Mouse (Mus musculus) left cerebral cortex, postnatal 10 days (tissue): Measurements from ENCODE around the gene Cacng5. TPM values are rescaled to one million over a fixed set of nuclear protein-coding genes. Genes with fewer than 3 reads are reported as not detected.

Experiments
- DNase-seq, 2 experiments: peaks; one replicate each; pipeline ENCODE4 v3.0.0; 2021 to 2022; ENCODE audit warnings: low spot score in 2 of 2, mixed read lengths in 1 of 2; ENCODE audit errors: extremely low spot score in 1 of 2
- intact Hi-C: fragments of 180-260 bp; cut with DNase I; formaldehyde crosslinking; loops from one replicate; pipeline ENCODE4 v1.15.1; 2025
- total RNA-seq, 2 experiments: library from RNA; stranded (reverse); gene quantifications; 2 replicates each; pipeline ENCODE4 v1.2.3; 2021

Cacng5 gene
- total RNA-seq = 10 to 100 TPM; 22.5 to 22.8 TPM

- peak in 1 of 2 experiments; percentile 53 for DNase-seq
- intact Hi-C loops = no loop called here
These were observed at the start of gene Cacng5 for GRCm38 (mm10) chr11:107914634-107915226. TSS of gene Cacng5 (minus strand) at chr11:107915055.

DNA sequence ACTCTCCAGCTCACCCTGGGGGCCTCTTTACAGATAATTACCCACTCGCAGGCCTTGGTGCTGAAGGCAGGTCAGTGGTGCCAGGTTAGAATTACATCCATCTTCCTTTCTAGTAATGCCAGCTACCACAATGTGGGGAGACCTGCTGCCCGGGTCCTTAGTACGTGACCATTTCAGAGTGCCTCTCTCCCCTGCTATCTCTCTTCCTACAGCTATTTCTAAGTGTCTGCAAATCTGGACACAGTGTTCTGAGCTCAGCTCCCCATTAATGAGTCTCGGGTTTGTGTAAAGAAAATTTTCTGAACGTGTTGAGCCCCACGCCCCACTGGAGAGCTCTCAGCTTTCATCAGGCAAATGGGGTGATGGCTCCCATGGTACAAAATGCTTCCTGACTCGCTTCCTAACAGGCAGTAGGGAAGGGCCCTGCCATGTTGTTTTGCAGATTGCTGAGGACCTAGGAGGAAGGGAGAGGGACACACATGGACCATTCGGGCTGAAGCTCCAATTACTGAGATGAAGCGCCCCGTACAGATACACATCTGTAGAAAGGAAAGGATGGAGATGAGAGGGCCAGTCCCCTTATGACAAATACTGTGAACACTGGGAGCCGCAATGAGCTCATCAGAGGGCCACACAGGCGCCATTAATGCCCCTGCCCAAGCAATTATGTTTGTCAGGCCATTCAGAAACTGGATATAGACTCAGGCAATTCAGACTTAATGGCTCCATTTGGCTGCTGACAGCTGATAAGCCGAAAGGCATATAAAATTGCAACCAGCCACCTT, 42.9 kb upstream of the Cacng5 start:
- DNase-seq = no peak
- intact Hi-C loops = no loop called here

GRCm38 (mm10) chr11:107955191-107956062, 40.6 kb upstream of the Cacng5 start:
- intact Hi-C loops = no loop called here
- no peak for DNase-seq

- intact Hi-C loops = no loop called here
- DNase-seq = no peak
These were observed 36.6 kb upstream of the Cacng5 start for GRCm38 (mm10) chr11:107951431-107951830.

- DNase-seq = no peak
- intact Hi-C loops = no loop called here
These were observed 35.8 kb upstream of the Cacng5 start for GRCm38 (mm10) chr11:107950658-107951057.

DNA sequence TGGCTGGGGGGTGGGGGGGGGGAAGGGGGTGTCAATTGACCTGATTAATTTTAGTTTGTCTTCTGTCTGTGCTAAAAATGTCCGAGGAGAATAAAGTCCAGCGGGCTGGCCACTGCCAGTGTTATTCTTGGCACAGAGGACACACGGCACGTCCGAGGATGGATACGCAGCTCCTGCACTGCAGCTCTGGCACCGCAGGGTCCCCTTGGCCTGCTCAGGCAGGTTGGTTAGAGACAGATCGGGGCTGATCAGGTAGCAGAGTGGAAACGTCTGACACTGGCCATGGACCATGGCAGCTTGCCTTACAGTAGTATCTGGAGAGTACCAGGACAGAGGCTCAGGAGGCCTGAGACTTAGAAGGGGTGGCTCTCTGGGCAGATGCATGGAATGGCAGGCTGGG, 35.4 kb upstream of the Cacng5 start:
- intact Hi-C loops = no loop called here
- no peak for DNase-seq

GRCm38 (mm10) chr11:107947951-107948350, 33.1 kb upstream of the Cacng5 start:
- intact Hi-C loops = no loop called here
- DNase-seq = no peak

- intact Hi-C loops = no loop called here
- no peak for DNase-seq
These were observed 32.0 kb upstream of the Cacng5 start for GRCm38 (mm10) chr11:107946823-107947222.

DNA sequence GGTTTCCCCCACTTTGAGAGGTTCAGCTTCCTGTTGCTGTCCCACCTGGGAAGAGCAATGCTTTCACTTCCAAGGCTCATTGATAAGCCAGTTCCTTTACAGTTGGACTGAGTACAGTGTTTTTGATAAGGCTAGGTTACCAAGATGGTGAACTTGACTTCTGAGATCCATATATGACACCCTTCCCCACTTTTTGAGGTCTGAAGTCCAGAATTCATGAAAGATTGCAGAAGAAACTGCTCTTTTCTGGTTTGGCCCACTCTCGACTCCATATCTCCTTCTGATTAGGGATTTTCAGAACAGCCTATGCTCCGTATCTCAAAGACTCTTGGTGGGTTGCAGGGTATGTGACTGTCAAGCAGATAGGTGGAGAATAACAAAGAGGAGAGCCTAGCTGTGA, 22.1 kb upstream of the Cacng5 start:
- DNase-seq = no peak
- intact Hi-C loops = no loop called here

- DNase-seq = no peak
- intact Hi-C loops = no loop called here
These were observed 16.9 kb upstream of the Cacng5 start for GRCm38 (mm10) chr11:107931721-107932120.

GRCm38 (mm10) chr11:107931288-107931687, 16.4 kb upstream of the Cacng5 start:
- intact Hi-C loops = no loop called here

DNA sequence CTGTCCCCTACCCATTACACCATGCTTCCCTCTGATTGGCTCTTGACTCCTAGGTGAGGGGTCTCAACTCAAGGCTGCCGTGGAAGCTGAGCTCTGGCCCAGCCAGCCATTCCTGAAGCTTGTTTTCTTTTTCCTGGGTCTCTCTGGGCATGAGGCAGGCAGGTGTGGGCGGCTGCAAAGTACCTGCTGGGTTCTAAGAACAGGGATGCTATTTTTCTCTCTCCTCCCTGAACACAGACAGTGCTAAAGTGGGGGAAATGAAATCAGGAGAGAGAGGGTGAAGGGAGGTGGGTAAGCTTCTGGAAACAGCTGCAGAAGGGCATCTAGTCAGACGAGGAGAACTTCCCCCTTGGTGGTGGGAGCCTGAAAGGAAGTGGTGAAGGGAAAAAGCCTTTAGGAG, 14.9 kb upstream of the Cacng5 start:
- intact Hi-C loops = no loop called here
- no peak for DNase-seq

More at GRCm38 (mm10) chr11:107931288-107931687, 16.4 kb upstream of the Cacng5 start:
- DNase-seq = no peak

DNA sequence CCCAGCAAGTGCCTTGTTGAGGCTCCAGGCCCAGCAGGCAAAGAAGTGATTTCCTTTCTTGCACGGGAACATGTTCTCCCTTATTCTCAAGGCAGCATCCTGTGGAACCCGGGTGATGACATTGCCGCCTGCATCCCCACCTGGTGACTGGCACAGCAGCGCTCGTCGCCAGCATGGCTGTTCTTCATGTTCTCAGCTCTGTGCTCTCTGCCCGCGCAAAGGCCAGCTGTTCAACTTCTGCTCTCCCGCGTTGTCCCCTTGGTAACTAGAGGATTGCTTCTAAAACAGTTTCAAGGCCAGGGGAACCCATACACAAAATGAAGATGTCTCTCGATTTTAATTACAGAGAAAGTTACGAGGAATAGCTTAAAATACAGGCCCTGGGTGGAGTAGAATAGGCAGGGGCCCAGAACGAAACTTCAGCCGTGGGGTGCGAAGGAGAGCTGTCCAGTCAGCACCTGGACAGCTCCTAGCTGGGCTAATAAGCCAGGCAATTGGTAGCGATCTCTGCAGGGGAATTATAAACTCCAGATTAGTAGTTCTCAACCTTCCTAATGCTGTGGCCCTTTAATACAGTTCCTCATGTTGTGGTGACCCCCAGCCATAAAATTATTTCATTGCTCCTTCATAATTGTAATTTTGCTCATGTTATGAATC, 5.1 kb upstream of the Cacng5 start:
- intact Hi-C loops = no loop called here
- DNase-seq = no peak

GRCm38 (mm10) chr11:107917721-107918235, 2.9 kb upstream of the Cacng5 start:
- DNase-seq = no peak

DNA sequence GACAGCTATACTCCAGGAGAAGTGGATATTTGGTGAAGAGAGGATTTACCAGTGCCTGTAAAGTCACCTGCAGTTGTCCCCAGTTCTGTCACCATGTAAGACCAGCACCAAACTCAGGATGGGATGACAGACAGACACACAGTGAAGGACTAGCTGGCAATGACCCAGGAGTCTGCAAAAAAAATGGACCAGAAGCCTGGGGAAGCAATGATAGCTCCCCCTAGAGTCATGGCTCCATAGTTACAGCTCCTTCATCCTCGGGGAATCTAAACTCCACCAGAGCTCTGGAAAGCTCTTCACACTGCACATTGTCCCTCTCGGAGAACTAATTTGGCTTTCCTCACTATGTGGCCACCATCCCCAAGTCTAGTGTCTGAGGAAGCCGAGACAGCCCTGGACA, 1.5 kb downstream of the Cacng5 start:
- DNase-seq = no peak
- intact Hi-C loops = no loop called here

More at GRCm38 (mm10) chr11:107917721-107918235, 2.9 kb upstream of the Cacng5 start:
- intact Hi-C loops = no loop called here

DNA sequence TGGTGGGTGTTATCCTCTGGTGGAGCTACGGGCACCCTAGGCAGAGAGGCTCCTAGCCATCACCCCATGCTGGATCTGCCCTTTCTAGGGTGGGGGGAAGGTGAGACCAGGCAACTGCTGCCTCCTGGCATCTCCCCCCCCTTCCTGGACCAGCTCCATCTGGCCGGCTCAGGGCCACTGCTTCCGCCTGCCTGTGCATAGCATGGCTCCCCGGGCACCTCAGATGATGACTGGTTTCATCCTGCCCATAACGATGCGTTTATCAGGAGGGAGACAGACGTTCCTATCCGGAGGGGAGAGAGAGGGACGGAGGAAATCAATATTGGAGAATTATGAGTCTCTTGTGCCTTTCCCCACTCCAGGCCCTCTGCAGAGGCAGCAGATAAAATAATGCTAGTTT, 9.5 kb downstream of the Cacng5 start:
- DNase-seq = no peak
- intact Hi-C loops = no loop called here

- intact Hi-C loops = no loop called here
- no peak for DNase-seq
These were observed 10.8 kb downstream of the Cacng5 start for GRCm38 (mm10) chr11:107903966-107904605.

DNA sequence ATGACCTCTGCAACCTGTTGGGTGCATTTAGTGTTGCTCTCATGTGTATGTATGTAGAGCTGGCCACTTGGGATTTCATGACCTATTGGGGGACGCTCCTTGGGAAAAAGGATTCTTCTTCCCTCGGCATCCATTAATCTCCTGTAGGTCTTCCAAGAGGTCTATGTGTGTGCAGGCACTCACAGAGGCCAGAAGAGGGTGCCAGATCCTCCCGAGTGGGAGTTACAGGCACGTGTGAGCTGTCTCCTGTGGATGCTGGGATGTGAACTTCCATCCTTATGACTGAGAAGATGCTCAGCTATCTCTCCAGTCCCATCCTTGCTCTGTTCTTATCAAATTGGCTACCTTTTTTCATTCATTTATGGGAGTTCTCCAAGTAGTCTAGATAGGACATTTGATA, 14.4 kb downstream of the Cacng5 start:
- intact Hi-C loops = no loop called here
- DNase-seq = no peak
